Mouse (Mus musculus): Measurements from ENCODE around the gene Gm29133. TPM values are rescaled to one million over a fixed set of nuclear protein-coding genes. Genes with fewer than 3 reads are reported as not detected.
A peak's percentile ranks its signal among the peaks of the same experiment; 100 is the strongest.

Gene Gm29133
- not detected for total RNA-seq (2021)

DNA sequence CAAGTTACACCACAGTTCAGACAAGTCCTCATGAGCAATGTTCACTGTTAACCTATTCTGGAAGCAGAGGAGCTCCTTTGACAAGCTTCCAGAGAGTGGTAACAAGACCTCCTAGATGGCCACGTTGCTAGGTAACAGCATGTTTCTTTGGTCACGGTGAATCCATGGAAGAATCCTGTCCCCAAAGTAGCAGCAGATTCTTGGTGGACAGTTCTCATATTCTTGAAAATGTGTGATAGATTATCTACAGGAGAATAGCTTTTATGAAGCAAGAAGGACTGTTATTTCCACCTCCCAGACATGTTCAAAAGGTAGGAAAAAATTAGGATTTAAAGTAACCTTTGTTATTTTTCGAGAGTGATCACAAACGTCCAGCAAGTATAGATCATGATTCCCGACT, at the start of gene Gm29133:
Gm29133 (plus strand) TSS at position 301 of the 400 bp plus-strand sequence.
- no peak for DNase-seq (ENCODE audit: low spot score in 2 of 2)
- intact Hi-C loops (cut with DNase I) = no loop called here

GRCm38 (mm10) chr3:75699088-75699487, 48.9 kb upstream of the Gm29133 start:
- intact Hi-C loops (cut with DNase I) = no loop called here
- no peak for DNase-seq (ENCODE audit: low spot score in 2 of 2)

DNA sequence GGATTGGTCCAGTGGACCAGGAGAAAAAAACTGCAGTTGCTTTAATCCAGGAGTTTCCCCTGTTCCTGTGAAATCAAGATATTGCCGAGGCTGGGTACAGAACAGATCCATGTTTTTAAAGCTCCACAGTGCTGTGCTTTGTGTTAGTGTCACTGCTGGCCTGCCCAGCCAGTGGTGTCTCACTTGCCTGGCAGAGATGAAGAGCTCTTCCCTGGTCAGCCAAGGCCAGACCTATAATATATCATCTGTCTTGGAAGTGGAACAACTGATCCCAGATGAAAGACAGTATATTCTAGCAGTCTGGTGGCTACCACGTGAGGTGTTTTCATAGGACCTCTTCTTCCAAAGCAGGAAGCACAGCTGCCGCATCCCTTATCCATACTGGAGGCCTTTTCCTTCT, 46.7 kb upstream of the Gm29133 start:
- no peak for DNase-seq (ENCODE audit: low spot score in 2 of 2)
- intact Hi-C loops (cut with DNase I) = no loop called here

- peak; percentile 32 to 50 for DNase-seq (ENCODE audit: low spot score in 2 of 2)
- intact Hi-C loops (cut with DNase I) = no loop called here
These were observed 41.5 kb upstream of the Gm29133 start for GRCm38 (mm10) chr3:75706536-75706935.

GRCm38 (mm10) chr3:75713678-75714295, 34.2 kb upstream of the Gm29133 start:
- no peak for DNase-seq (ENCODE audit: low spot score in 2 of 2)
- intact Hi-C loops (cut with DNase I) = loop anchor here (10.0 kb wide), 1 partner anchor 159 kb away; the partner anchor contains the start of genes Pdcd10 and Serpini1

GRCm38 (mm10) chr3:75720663-75721062, 27.3 kb upstream of the Gm29133 start:
- no peak for DNase-seq (ENCODE audit: low spot score in 2 of 2)

DNA sequence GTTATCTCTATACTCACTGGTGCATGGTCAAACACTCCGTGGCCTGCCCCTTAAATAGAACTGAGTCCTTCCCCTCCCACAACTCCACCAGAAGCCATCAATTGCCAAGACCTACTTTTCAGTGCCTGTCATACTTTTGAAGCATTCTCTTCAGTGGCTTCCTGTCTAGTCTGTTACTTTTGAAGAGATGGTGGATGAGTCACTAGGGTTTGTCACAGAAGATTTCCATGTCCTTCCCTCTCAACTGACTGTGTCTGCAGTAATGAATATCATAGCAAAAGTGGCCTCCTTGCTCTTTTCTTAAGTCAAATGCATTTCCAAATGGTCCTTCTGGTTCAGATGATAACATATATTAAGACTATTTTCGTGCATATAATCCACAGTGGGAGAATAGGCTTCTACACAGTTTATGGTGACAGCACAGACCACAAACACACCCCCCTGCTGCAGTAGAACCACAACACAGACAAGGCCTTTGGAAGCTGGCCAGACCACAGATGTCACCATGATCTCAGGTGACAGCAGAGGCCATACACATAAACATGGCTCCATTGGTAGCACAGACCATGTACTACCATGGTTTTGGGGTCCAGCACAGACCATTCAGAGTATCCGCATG, 16.9 kb upstream of the Gm29133 start:
- no peak for DNase-seq (ENCODE audit: low spot score in 2 of 2)
- intact Hi-C loops (cut with DNase I) = no loop called here

More at GRCm38 (mm10) chr3:75720663-75721062, 27.3 kb upstream of the Gm29133 start:
- intact Hi-C loops (cut with DNase I) = loop anchor here (1.0 kb wide), 1 partner anchor 501 kb away; no protein-coding TSS in a partner anchor

- DNase-seq (ENCODE audit: low spot score in 2 of 2) = no peak
- intact Hi-C loops (cut with DNase I) = no loop called here
These were observed 4.1 kb upstream of the Gm29133 start for GRCm38 (mm10) chr3:75743664-75744437.

- intact Hi-C loops (cut with DNase I) = no loop called here
- no peak for DNase-seq (ENCODE audit: low spot score in 2 of 2)
These were observed 2.7 kb upstream of the Gm29133 start for GRCm38 (mm10) chr3:75745343-75745742.

- intact Hi-C loops (cut with DNase I) = no loop called here
- no peak for DNase-seq (ENCODE audit: low spot score in 2 of 2)
These were observed 15.4 kb downstream of the Gm29133 start for GRCm38 (mm10) chr3:75763351-75763750.

DNA sequence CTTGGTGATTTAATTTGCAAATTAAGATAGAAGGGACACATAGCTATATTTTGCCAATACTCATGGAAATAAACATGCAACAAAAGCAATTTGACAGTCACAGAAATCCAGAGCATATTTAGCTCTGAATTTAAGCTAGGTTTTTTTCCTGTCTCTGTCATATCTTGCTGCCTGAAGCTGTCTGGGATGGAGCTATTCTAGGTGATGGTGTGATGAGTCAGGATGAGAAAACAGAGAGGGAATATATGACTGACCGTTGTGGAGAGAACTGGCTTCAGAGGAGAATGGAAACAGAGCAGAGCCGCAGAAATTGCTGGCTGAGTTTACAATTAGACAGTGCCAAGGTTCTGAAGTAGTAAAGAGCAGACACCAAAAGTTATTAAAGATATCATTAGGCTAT, 26.3 kb downstream of the Gm29133 start:
- DNase-seq (ENCODE audit: low spot score in 2 of 2) = no peak
- intact Hi-C loops (cut with DNase I) = no loop called here

GRCm38 (mm10) chr3:75808001-75808400, 60.0 kb downstream of the Gm29133 start:
- intact Hi-C loops (cut with DNase I) = no loop called here
- DNase-seq (ENCODE audit: low spot score in 2 of 2) = no peak

DNA sequence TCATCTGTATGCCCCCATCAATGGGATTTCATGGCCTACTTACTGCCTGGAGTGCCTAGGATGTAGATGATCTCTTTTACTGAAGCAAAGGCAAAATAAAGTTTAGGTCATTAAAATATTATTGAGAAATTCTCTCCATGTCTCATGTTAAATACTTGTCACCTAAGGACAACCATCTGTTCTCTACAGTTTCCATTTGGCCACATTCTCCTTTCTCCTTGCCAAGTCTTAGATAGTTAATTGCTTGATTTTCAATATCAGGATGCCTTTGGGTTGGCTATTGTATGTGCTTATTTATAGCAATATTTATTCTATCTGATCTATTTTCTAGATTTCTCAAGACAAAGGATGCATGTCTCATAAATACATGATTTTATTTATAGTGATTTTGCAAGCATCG, 75.9 kb downstream of the Gm29133 start:
- no peak for DNase-seq (ENCODE audit: low spot score in 2 of 2)
- intact Hi-C loops (cut with DNase I) = no loop called here

DNA sequence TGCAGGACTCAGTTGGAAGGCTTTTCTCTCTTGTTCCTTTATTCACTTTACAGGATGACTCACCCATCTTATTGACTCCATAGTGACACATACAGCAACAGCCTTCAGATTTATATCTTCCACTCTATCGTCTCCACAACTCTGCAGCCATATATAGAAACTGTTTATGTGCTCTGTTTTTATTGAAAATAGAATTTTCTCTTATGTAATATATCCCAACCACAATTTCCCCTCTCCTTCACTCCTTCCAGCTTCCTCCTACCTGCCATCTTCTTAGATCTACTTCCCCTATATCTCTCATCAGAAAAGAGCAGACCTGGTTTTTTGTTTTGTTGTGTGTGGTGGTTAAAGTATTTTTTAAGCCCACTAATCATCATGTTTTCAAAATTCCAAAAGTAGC, 76.5 kb downstream of the Gm29133 start:
- DNase-seq (ENCODE audit: low spot score in 2 of 2) = no peak
- intact Hi-C loops (cut with DNase I) = no loop called here

DNA sequence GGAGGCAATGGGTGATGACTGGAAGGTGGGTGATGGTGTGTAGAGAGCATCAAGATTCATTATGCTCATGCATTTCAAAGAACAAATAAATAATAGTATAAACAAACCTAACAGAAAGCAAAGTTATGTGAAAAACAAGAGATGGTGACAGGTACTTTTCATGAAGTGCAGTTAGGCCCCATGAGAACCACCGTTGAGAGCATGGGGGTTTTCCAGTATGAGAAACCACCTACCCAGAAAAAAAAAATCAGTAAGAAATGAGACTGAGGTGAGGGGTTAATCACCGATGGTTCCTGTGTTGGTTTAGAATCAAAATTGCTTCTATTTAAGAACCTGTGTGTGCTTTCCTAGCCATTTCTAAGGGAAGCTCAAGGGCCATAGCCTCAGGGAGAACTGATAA, 86.8 kb downstream of the Gm29133 start:
- no peak for DNase-seq (ENCODE audit: low spot score in 2 of 2)
- intact Hi-C loops (cut with DNase I) = no loop called here

GRCm38 (mm10) chr3:75835286-75835967, 87.4 kb downstream of the Gm29133 start:
- no peak for DNase-seq (ENCODE audit: low spot score in 2 of 2)
- intact Hi-C loops (cut with DNase I) = no loop called here

All from left cerebral cortex, postnatal 36 days (tissue).